Mouse (Mus musculus) cerebellum, adult 9-11 months (tissue): ENCODE measurements at regions not wholly inside any gene's neighbourhood (a gene's known extent, or its start where the extent isn't known, plus 50 kb on each side); places are given as distances from the start of the nearest gene placed in this dataset.
A peak's percentile ranks its signal among the peaks of the same experiment; 100 is the strongest.

Experiments used
- DNase-seq: peaks from one replicate; pipeline ENCODE4 v3.0.0; 2022

DNA sequence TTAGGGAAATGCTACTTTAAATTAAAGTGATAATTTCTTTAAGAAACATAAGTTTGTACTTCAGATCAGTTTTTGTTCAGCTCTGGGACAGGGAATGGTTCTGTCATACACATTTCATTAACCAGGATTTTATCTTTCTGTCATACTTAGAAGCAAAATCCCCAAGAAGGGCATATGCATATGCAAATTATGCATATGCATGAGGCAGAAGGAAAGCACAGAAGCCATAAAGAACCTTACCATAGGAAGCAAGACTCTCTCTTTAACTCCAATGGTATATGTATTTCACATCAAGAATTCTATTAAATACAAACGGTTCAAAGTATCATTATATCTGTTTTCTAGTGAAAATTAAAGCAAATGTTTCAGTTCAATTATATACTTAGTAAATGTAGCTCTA lies 381.5 kb downstream of the Kcnj3 start:
- DNase-seq = no peak

DNA sequence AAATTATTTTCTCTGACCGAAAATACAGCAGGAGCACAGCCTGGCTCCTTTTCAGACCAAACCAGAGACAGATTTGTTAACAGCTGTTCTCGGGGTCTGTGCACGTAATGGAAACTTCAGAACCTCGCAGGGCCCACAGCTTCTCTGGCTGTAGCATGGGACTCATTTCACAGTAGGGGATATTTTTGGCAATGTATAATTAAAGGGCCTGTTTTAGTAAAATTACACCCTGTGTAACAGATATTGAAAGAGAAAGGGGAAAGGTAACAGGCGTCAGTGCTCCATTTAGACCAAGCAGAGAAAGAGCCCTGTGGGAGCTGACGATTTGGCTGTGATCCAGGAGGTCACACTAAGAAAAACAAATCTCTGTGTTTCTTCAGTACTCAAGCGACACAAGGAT lies 382.4 kb downstream of the Kcnj3 start:
- peak; percentile 43 for DNase-seq

DNA sequence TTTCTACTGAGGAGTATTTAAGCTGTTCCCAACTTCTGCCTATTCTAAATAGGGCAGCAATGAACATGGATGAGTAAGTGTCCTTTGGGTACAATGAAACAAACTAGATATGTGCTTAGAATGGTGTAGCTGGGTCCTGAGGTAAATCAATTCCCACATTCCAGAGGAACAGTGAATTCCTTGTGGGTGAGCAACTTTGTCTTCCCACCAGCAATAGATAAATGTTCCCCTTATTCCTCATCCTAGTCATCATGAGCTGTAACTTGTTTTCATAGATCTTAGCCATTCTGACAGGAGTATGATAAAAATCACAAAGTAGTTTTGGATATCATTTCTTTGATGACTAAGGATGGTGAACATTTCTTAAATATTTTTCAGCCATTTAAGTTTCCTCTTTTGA lies 387.0 kb downstream of the Kcnj3 start:
- DNase-seq = no peak

DNA sequence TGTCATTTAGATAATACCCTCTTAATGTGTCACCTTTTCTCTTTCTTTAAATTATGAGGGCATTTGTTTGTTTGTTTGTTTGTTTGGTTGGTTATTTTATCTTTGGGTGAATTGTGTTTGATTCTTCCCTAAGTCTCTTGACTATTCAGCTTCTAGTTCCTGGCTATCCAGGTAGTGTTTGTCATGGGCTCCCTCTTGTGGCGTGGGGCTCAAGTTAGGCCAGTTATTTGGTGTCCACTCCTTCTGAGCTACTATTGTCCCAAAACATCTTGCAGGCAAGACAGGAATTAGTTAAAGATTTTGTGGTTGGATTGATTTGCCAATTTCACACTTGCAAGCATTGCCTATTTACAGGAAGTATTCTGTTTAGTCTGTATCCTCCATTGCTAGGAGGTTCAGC lies 405.8 kb downstream of the Kcnj3 start:
- DNase-seq = peak; percentile 22

DNA sequence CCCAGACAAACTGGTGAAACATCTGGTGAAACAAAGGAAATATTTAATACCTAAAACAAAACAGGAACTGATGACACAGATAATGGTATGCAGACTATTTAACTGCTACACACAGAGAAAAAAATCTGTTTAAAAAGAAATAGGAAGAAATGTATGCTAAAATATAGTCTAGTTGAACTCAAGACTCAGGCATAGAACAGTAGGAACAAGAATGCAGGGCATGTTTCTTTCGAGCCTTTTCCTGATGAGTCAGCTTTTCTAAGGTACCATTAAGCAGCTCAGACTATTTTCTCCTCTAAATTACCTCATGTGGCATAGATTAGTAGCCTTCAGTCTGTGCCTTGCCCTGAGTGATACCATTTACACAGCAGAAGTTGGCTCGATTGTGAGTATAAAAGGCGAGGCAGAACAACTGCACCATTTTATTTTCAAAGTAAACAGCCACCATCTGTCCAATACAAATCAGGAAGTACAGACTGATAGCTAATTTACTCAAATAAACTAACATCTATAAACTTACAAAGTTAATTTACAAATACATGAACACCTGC lies 411.1 kb downstream of the Kcnj3 start:
- no peak for DNase-seq

DNA sequence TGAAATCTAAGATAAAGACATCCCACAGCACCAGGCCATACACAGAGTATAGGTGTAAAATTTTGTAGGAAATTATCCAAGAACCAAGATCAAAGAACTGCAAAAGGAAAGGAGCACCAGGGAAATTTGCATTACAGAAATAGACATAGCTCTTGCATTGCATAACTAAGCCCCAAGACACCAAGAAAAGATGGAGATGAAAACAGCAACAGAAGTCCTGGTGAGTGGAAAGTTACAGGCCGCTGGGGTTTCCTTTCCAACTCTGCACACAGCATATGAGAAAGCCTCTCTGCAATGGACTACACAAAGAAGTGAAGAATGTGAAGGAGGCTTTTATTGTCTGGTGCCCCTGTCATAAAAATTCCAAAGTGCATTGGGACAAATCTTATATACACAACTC lies 426.7 kb downstream of the Kcnj3 start:
- no peak for DNase-seq

DNA sequence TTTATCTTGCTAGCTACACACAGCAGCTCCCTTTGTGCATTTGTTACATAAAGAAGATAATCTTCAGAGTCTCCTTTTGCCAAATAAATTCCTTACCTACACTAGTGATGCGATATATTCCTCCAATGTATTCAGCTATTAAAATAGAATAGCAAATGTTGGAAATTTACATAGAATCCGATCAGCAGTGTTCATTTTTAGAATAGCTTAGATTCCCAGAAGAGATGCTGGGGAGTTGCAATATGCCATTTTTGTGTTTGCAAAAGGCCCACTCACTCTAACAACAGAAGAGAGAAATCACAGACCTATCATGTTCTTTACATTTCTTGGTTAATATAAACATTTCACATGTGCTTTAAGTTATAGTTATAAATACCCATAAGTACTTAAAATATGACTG lies 454.2 kb downstream of the Kcnj3 start:
- no peak for DNase-seq

DNA sequence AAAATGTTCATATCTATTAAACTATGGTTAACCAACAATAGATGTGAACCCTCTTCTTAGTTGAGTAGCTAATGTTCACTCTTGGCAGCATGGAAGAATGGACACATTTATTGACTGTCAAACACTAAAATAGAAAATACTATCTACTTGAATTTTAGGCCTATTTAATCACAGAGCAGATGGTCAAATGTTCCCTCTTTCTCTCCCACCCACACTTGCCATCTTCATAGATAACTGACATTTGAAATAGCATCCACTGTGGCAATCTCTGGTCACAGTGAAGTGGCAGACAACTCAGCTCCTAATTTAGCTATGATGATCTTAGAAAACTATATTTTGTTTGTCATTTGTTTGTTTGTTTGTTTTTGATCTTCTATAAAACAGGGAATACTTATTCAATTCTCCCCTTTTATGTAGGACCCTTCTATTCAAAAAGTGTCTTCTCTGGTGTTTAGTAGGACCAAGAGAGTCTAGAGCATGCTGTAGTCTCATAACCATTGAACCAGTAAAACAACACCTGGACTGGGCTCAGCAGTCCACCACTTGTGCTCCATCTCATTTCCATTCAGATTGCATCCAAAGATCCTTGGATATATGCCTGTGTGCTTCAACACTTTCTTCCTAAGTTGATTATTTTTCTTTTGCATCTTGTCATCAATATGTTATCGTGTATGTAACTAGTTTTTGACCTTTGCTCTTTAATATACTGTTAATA lies 457.2 kb downstream of the Kcnj3 start:
- DNase-seq = no peak

DNA sequence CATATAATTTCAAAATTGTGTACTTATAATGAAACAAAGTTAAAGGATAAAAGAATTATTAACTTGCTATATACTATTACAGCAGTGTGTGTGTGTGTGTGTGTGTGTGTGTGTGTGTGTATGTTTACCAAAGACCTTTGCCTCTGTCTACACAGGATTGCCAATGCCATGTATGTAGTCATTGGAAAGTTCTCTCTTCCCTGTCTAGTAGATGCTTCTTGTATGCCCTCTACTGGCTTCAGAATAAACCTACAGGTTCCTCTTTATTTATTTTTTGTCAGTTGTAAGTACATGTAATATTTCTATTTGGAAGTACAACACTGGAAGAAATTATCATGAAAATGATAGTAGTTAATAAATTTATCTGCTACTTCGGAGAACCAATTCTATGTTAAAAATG lies 484.5 kb downstream of the Kcnj3 start:
- DNase-seq = no peak
